Mouse (Mus musculus) heart, embryonic 12.5 days (tissue): Measurements from ENCODE around the gene Lst1. TPM values are rescaled to one million over a fixed set of nuclear protein-coding genes. Genes with fewer than 3 reads are reported as not detected.
A peak's percentile ranks its signal among the peaks of the same experiment; 100 is the strongest.

Source experiments
- ATAC-seq: fragments of 200-750 bp; cut with Nextera tagmentation; 2 replicates; pipeline ENCODE4 v1.8.0; 2017; ENCODE audit warnings: moderate TSS enrichment, moderate library complexity; ENCODE audit not compliant: insufficient number of reproducible peaks, low FRiP score
- H3K27ac ChIP-seq: fragments of 300-500 bp; sonication (generic); 2 replicates; pipeline ENCODE4 v1.5.1; 2016; ENCODE audit warnings: mild to moderate bottlenecking, moderate library complexity; ENCODE audit not compliant: poor library complexity, severe bottlenecking
- H3K27me3 ChIP-seq: fragments of 300-500 bp; sonication (generic); replicated peaks from 2 replicates; pipeline ENCODE4 v1.6.1; 2016; ENCODE audit warnings: mild to moderate bottlenecking, moderate library complexity
- H3K36me3 ChIP-seq: fragments of 300-500 bp; sonication (generic); 2 replicates; pipeline ENCODE4 v1.6.1; 2016; ENCODE audit warnings: mild to moderate bottlenecking, moderate library complexity
- H3K4me1 ChIP-seq: fragments of 300-500 bp; sonication (generic); replicated peaks from 2 replicates; pipeline ENCODE4 v1.6.1; 2016; ENCODE audit warnings: mild to moderate bottlenecking
- H3K4me2 ChIP-seq: fragments of 300-500 bp; sonication (generic); 2 replicates; pipeline ENCODE4 v1.6.1; 2016; ENCODE audit warnings: mild to moderate bottlenecking, moderate library complexity
- H3K4me3 ChIP-seq: fragments of 300-500 bp; sonication (generic); 2 replicates; pipeline ENCODE4 v1.5.1; 2016; ENCODE audit warnings: mild to moderate bottlenecking
- H3K9ac ChIP-seq: fragments of 300-500 bp; sonication (generic); 2 replicates; pipeline ENCODE4 v1.6.1; 2016; ENCODE audit warnings: mild to moderate bottlenecking, moderate library complexity
- H3K9me3 ChIP-seq: fragments of 300-500 bp; sonication (generic); replicated peaks from 2 replicates; pipeline ENCODE4 v1.6.1; 2016; ENCODE audit warnings: mild to moderate bottlenecking, moderate library complexity
- WGBS: fragments of 180-500 bp; shearing (Covaris S2); methylation state at CpG from one replicate; pipeline ENCODE4 v1.1.7; 2016; 5-methylcytosine and 5-hydroxymethylcytosine counted together
- polyA plus RNA-seq: library from polyadenylated mRNA; unstranded; fragments of >200 nt; fragmentation: Nextera tagmentation; extraction: Ambion mirVana; gene quantifications from 2 replicates; pipeline ENCODE4 v1.2.1, GENCODE M21; 2016

Gene Lst1
- polyA plus RNA-seq, 1 experiment from 2014 or later = 5.2 TPM

- Histone ChIP-seq H3K4me3 (peak overlapping the region; percentile 48), H3K27ac (no peak overlapping the region), H3K27me3 (peaks cover 59% of the 10 kb centered on the region), H3K4me1 (peaks cover 19% of the 10 kb centered on the region), H3K36me3 (no peaks in the 10 kb centered on the region), H3K4me2 (peak overlapping the region; percentile 84), H3K9me3 (no peaks in the 10 kb centered on the region), H3K9ac (peak overlapping the region; percentile 50)
- peak; percentile 86 for ATAC-seq
- WGBS = 1% methylated on average over 66 of the region's 66 CpGs
These were observed 7.5 kb upstream of the Lst1 start for GRCm38 (mm10) chr17:35195631-35196320.

DNA sequence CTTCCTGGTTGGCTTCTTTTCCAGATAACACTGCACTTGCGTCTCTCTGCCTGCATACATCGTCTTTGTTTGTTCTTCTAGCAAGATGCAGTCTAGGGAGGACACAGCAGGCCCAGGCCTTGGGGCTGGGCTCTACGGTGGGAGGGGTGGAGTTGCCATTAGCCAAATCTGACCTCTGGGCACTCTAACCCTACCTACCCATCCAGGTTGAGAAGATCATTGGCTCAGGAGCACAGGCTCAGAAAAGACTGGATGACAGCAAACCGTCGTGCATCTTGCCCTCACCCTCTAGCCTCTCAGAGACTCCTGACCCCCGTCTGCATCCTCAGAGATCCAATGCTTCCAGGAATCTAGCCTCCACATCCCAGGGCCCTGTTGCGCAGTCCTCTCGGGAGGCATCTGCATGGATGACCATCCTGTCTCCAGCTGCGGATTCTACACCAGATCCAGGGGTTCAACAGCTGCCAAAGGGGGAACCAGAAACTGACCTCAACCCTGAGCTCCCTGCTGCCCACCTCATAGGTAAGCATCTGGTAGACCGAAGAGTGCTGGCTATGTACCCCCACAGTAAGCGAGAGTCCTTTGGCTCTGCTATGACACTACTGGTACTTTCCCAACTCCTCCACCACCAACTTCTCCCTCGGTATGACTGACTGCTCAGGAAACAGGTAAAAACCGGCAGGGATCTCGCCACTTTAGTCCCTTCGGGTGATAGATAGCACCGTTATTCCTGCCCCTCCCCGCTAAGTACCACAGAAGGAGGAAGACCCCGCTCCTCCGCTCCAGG, 6.8 kb upstream of the Lst1 start:
- peak overlapping the region; percentile 50 for H3K9ac ChIP-seq
- no peaks in the 10 kb centered on the region for H3K36me3 ChIP-seq
- H3K27ac ChIP-seq = no peak overlapping the region
- ATAC-seq = 0 out of 2 replicates have a peak, but pooled peaks have one; percentile 23
- peaks cover 19% of the 10 kb centered on the region for H3K4me1 ChIP-seq
- WGBS = 29% methylated on average over 19 of the region's 19 CpGs
- H3K27me3 ChIP-seq = peaks cover 51% of the 10 kb centered on the region
- peak overlapping the region; percentile 84 for H3K4me2 ChIP-seq
- H3K9me3 ChIP-seq = no peaks in the 10 kb centered on the region
- H3K4me3 ChIP-seq = peak overlapping the region; percentile 48

- Histone ChIP-seq H3K27ac (no peak within 1 kb of the TSS), H3K36me3 (no peaks in the 10 kb centered on the region), H3K4me3 (peak within 1 kb of the TSS; percentile 48; the same call in 1 of the 2 replicates), H3K9ac (0 out of 2 replicates have a peak within 1 kb of the TSS, but pooled peaks have one; percentile 3), H3K27me3 (peaks cover 44% of the 10 kb centered on the region), H3K9me3 (no peaks in the 10 kb centered on the region), H3K4me2 (peak within 1 kb of the TSS; percentile 84), H3K4me1 (peaks cover 20% of the 10 kb centered on the region)
- peak; percentile 27; the same call in 1 of the 2 replicates for ATAC-seq
- 52% methylated on average over 28 of the region's 28 CpGs for WGBS
These were observed 5.9 kb upstream of the Lst1 start, which contains the start of gene Ltb for GRCm38 (mm10) chr17:35193881-35194843. Gene Ltb (plus strand): TSS chr17:35194439.

DNA sequence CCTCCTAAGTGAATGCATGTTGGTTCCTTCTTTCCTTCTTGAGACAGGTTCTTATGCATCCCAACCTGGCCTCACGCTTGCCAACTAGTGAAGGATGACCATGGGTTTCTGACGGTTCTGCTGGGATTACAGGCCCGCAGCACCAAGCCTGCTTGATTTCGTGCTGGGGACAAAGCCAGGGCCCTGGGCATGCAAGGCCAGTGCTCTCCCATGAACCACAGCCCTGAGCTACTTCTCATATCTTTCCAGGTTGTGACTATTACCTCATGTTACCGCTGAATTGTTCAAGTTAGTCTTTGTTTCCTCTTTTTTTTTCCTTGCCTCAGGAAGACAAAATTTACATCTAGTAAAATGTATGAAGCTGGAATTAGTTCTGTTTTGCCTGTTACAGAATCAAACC, 4.7 kb upstream of the Lst1 start:
- Histone ChIP-seq H3K4me1 (peaks cover 22% of the 10 kb centered on the region), H3K27ac (no peak overlapping the region), H3K27me3 (peaks cover 41% of the 10 kb centered on the region), H3K4me3 (no peak overlapping the region), H3K9me3 (no peaks in the 10 kb centered on the region), H3K36me3 (no peaks in the 10 kb centered on the region), H3K9ac (no peak overlapping the region), H3K4me2 (no peak overlapping the region)
- no peak for ATAC-seq
- 71% methylated on average over 5 of the region's 5 CpGs for WGBS

DNA sequence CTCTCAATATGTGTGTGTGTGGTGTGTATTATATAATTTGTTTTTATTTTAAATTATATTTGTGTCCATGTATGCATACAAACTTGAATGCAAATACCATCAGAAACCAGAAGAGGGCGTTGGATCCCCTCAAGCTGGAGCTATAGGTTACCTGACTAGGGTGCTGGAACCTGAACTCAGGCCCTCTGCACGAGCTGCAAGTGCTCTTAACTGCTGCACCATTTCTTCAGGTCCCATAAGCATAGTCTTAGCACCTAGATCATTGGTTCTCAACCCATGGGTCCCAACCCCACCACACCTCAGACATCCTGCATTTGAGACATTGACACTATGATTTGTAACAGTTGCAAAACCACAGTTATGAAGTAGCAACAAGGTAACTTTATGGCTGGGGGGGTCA, 3.5 kb upstream of the Lst1 start:
- no peak overlapping the region for H3K27ac ChIP-seq
- peaks cover 23% of the 10 kb centered on the region for H3K4me1 ChIP-seq
- no peak for ATAC-seq
- no peak overlapping the region for H3K9ac ChIP-seq
- 56% methylated on average over 2 of the region's 2 CpGs for WGBS
- H3K4me2 ChIP-seq = no peak overlapping the region
- H3K9me3 ChIP-seq = no peaks in the 10 kb centered on the region
- H3K36me3 ChIP-seq = no peaks in the 10 kb centered on the region
- H3K27me3 ChIP-seq = peaks cover 35% of the 10 kb centered on the region
- no peak overlapping the region for H3K4me3 ChIP-seq

DNA sequence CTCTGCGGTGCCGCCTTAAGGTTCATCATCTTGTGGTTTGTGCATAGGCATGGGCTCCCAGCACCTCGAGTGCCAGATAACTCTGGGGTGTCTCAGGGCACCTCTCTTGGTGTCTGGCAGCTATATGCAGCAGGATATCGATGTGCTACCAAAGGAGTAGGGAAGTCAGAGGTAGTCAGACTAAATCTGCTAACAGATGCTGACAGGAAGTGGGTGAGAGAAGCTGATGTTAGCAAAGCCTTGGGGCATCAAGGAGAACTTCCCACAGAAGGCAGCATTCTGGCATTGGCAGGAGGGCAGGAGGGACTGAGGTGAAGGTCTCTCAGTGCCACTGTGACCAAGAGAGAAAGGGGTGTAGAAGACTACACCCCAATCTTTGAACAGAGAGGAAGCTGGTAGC, 1.9 kb upstream of the Lst1 start:
- Histone ChIP-seq H3K36me3 (no peaks in the 10 kb centered on the region), H3K4me2 (no peak overlapping the region), H3K9me3 (no peaks in the 10 kb centered on the region), H3K4me3 (no peak overlapping the region), H3K27ac (no peak overlapping the region), H3K27me3 (peaks cover 20% of the 10 kb centered on the region), H3K4me1 (peaks cover 20% of the 10 kb centered on the region), H3K9ac (no peak overlapping the region)
- WGBS = 50% methylated on average over 4 of the region's 4 CpGs
- no peak for ATAC-seq

DNA sequence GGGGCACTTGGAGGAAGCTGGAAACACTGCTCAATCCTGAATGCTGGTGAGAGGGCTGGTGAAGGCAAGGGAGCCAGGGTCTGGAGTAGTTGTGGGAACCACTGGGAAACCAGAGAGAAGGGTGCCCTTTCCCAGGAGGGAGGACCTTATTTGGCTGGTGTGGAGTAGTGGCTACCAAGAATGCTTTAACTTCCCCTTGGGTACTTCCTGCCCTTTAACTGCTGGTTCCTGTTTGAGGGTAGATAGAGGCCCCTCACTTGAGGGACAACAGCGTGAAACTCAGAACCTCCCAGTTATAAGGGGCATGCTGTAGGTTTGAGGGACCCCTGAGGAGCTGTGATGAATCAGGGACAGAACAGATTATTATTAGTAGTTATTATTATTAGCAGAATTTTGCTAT, 947 bp upstream of the Lst1 start:
- peaks cover 11% of the 10 kb centered on the region for H3K27me3 ChIP-seq
- H3K9me3 ChIP-seq = no peaks in the 10 kb centered on the region
- no peak overlapping the region for H3K4me2 ChIP-seq
- H3K36me3 ChIP-seq = no peaks in the 10 kb centered on the region
- no peak overlapping the region for H3K27ac ChIP-seq
- H3K9ac ChIP-seq = no peak overlapping the region
- ATAC-seq = no peak
- H3K4me1 ChIP-seq = peaks cover 13% of the 10 kb centered on the region
- 47% methylated on average over 1 of the region's 1 CpGs for WGBS
- H3K4me3 ChIP-seq = no peak overlapping the region

DNA sequence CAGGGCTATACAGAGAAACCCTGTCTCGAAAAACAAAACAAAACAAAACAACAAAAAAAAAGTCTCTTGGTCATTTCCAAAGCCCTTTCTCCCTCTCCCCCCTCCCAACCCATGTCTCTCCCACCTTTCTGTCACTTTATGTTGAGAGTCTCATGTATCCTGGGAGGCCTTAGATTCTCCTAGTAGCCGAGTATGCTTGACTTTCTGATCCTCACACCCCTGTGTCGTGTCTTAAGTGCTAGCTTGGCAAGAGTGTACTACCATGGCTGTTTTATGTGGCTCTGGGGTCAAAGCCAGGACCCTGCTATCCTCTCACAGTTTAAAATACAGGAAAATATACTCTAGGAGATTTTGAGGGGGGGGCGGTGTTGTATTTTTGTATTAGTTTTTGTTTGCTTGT, 894 bp downstream of the Lst1 start:
- H3K9ac ChIP-seq = no peak overlapping the region
- H3K36me3 ChIP-seq = no peaks in the 10 kb centered on the region
- H3K4me3 ChIP-seq = no peak overlapping the region
- 69% methylated on average over 4 of the region's 4 CpGs for WGBS
- H3K4me1 ChIP-seq = peaks cover 12% of the 10 kb centered on the region
- H3K9me3 ChIP-seq = no peaks in the 10 kb centered on the region
- no peak overlapping the region for H3K4me2 ChIP-seq
- no peaks in the 10 kb centered on the region for H3K27me3 ChIP-seq
- no peak overlapping the region for H3K27ac ChIP-seq
- no peak for ATAC-seq

DNA sequence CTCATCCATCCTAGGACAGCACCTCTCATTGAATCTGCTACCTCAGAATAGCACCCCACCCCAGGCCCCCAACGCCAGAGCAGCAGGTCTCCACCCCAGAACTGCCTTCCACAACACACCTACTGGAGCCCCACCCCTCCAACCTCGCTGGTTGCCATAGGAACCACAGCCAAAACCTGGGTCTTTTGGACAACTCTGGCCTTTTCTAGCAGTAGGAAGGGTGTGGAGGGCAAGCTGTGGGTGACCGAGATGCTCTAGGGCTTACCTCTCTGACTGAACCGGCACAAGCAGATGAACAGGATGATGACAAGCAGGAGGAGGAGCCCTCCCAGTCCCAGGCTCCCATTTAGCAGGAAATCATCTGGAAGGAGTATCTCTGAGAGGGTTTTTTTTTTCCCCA, 1.6 kb downstream of the Lst1 start:
- Histone ChIP-seq H3K36me3 (no peaks in the 10 kb centered on the region), H3K4me3 (peak overlapping the region; percentile 55), H3K4me2 (peak overlapping the region; percentile 73), H3K27me3 (no peaks in the 10 kb centered on the region), H3K9me3 (no peaks in the 10 kb centered on the region), H3K27ac (peak overlapping the region; percentile 62), H3K9ac (peak overlapping the region; percentile 64; the same call in 1 of the 2 replicates), H3K4me1 (peaks cover 12% of the 10 kb centered on the region)
- peak; percentile 54 for ATAC-seq
- 3% methylated on average over 4 of the region's 4 CpGs for WGBS

- peak overlapping the region; percentile 55 for H3K4me3 ChIP-seq
- no peaks in the 10 kb centered on the region for H3K36me3 ChIP-seq
- peak overlapping the region; percentile 62 for H3K27ac ChIP-seq
- H3K4me1 ChIP-seq = peaks cover 12% of the 10 kb centered on the region
- no peaks in the 10 kb centered on the region for H3K27me3 ChIP-seq
- peak; percentile 79 for ATAC-seq
- WGBS = 3% methylated on average over 18 of the region's 18 CpGs
- no peaks in the 10 kb centered on the region for H3K9me3 ChIP-seq
- peak overlapping the region; percentile 64 for H3K9ac ChIP-seq
- peak overlapping the region; percentile 73 for H3K4me2 ChIP-seq
These were observed 2.3 kb downstream of the Lst1 start for GRCm38 (mm10) chr17:35185639-35186611.
